Mouse (Mus musculus): ENCODE results near the gene Antxr2. TPM values are rescaled to one million over a fixed set of nuclear protein-coding genes. Genes with fewer than 3 reads are reported as not detected.

Antxr2 gene
- total RNA-seq (2021): 10 to 100 TPM; 69.3 to 73.9 TPM
- long read RNA-seq, experiment 1, full-length matches to known transcripts: 129 of 146 reads
- long read RNA-seq, experiment 1, partial matches to known transcripts: 3 of 146 reads
- long read RNA-seq, experiment 1, other reads (novel, unspliced or antisense): 14 of 146 reads
- long read RNA-seq, experiment 2, full-length matches to known transcripts: 169 of 198 reads
- long read RNA-seq, experiment 2, partial matches to known transcripts: 6 of 198 reads
- long read RNA-seq, experiment 2, other reads (novel, unspliced or antisense): 23 of 198 reads

GRCm38 (mm10) chr5:98030902-98031641, at the start of gene Antxr2:
Gene Antxr2 (minus strand): TSS chr5:98031043.
- peak; percentile 80 to 85 for DNase-seq
- intact Hi-C loops (cut with DNase I): loop anchor here (5.0 kb wide), 1 partner anchor 136 kb away; the partner anchor contains the start of gene Prdm8

- intact Hi-C loops (cut with DNase I): no loop called here
- DNase-seq: peak; percentile 7 to 33
These were observed 45.8 kb upstream of the Antxr2 start for GRCm38 (mm10) chr5:98076612-98077011.

- intact Hi-C loops (cut with DNase I): no loop called here
- DNase-seq: no peak
These were observed 38.3 kb upstream of the Antxr2 start for GRCm38 (mm10) chr5:98069191-98069590.

GRCm38 (mm10) chr5:98055275-98055674, 24.4 kb upstream of the Antxr2 start:
- intact Hi-C loops (cut with DNase I): no loop called here
- no peak for DNase-seq

- no peak for DNase-seq
- intact Hi-C loops (cut with DNase I): no loop called here
These were observed 24.0 kb upstream of the Antxr2 start for GRCm38 (mm10) chr5:98054834-98055233.

GRCm38 (mm10) chr5:98034928-98035327, 4.1 kb upstream of the Antxr2 start:
- DNase-seq: no peak
- intact Hi-C loops (cut with DNase I): loop anchor here (5.0 kb wide), 1 partner anchor 132 kb away; the partner anchor contains the start of gene Prdm8

- no peak for DNase-seq
- intact Hi-C loops (cut with DNase I): loop anchor here (5.0 kb wide), 1 partner anchor 133 kb away; the partner anchor contains the start of gene Prdm8
These were observed 3.4 kb upstream of the Antxr2 start for GRCm38 (mm10) chr5:98034207-98034606.

- intact Hi-C loops (cut with DNase I): loop anchor here (5.0 kb wide), 1 partner anchor 134 kb away; the partner anchor contains the start of gene Prdm8
These were observed 2.1 kb upstream of the Antxr2 start for GRCm38 (mm10) chr5:98032803-98033420.

GRCm38 (mm10) chr5:98030091-98030901, 547 bp downstream of the Antxr2 start:
- intact Hi-C loops (cut with DNase I): loop anchor here (5.0 kb wide), 1 partner anchor 137 kb away; the partner anchor contains the start of gene Prdm8
- peak; percentile 69 for DNase-seq

More at GRCm38 (mm10) chr5:98032803-98033420, 2.1 kb upstream of the Antxr2 start:
- DNase-seq: no peak

- intact Hi-C loops (cut with DNase I): no loop called here
These were observed 3.0 kb downstream of the Antxr2 start for GRCm38 (mm10) chr5:98027688-98028389.

GRCm38 (mm10) chr5:98025921-98026320, 4.9 kb downstream of the Antxr2 start:
- no peak for DNase-seq
- intact Hi-C loops (cut with DNase I): no loop called here

More at GRCm38 (mm10) chr5:98027688-98028389, 3.0 kb downstream of the Antxr2 start:
- no peak for DNase-seq

GRCm38 (mm10) chr5:98024545-98024944, 6.3 kb downstream of the Antxr2 start:
- intact Hi-C loops (cut with DNase I): no loop called here
- DNase-seq: no peak

GRCm38 (mm10) chr5:98021518-98021917, 9.3 kb downstream of the Antxr2 start:
- no peak for DNase-seq
- intact Hi-C loops (cut with DNase I): no loop called here

- no peak for DNase-seq
- intact Hi-C loops (cut with DNase I): no loop called here
These were observed 10.2 kb downstream of the Antxr2 start for GRCm38 (mm10) chr5:98020658-98021057.

GRCm38 (mm10) chr5:98019396-98019795, 11.4 kb downstream of the Antxr2 start:
- no peak for DNase-seq
- intact Hi-C loops (cut with DNase I): no loop called here

- DNase-seq: no peak
- intact Hi-C loops (cut with DNase I): no loop called here
These were observed 12.7 kb downstream of the Antxr2 start for GRCm38 (mm10) chr5:98018162-98018561.

- intact Hi-C loops (cut with DNase I): no loop called here
- DNase-seq: peak; percentile 21 to 39
These were observed 14.3 kb downstream of the Antxr2 start for GRCm38 (mm10) chr5:98016247-98017203.

GRCm38 (mm10) chr5:98005751-98006150, 25.1 kb downstream of the Antxr2 start:
- intact Hi-C loops (cut with DNase I): no loop called here
- DNase-seq: no peak

All from heart, postnatal 14 days (tissue).